Mouse (Mus musculus) adrenal gland, adult 18-20 months (tissue): ENCODE results near the gene Stil. TPM values are rescaled to one million over a fixed set of nuclear protein-coding genes. Genes with fewer than 3 reads are reported as not detected.
A peak's percentile ranks its signal among the peaks of the same experiment; 100 is the strongest.

Experiments used
- DNase-seq, 2 experiments: peaks; one replicate each; pipeline ENCODE4 v3.0.0; 2021 to 2022; ENCODE audit warnings: low spot score in 2 of 2
- total RNA-seq, 2 experiments: library from RNA; stranded (reverse); gene quantifications; 1 replicate in 1 of 2; 2 replicates in 1 of 2; pipeline ENCODE4 v1.2.3; 2021

The Stil gene
- total RNA-seq, 2 experiments from 2014 or later: 0.30 to 0.38 TPM

- DNase-seq: no peak
Observed at GRCm38 (mm10) chr4:115078892-115079820, 79.2 kb downstream of the Stil start.

- no peak for DNase-seq
Observed at GRCm38 (mm10) chr4:115079821-115080349, 79.9 kb downstream of the Stil start.

- DNase-seq: no peak
Observed at GRCm38 (mm10) chr4:115083031-115083430, 83.1 kb downstream of the Stil start.

- DNase-seq: peak; percentile 53 to 61
Observed at GRCm38 (mm10) chr4:115085522-115086095, 85.7 kb downstream of the Stil start.

- no peak for DNase-seq
Observed at GRCm38 (mm10) chr4:115086257-115086656, 86.3 kb downstream of the Stil start.

GRCm38 (mm10) chr4:115086763-115087415 lies 86.9 kb downstream of the Stil start:
- DNase-seq: no peak

GRCm38 (mm10) chr4:115088611-115089338 lies 88.8 kb downstream of the Stil start, which contains the start of gene Pdzk1ip1:
TSS of gene Pdzk1ip1 (plus strand) at chr4:115088708.
- DNase-seq: no peak

GRCm38 (mm10) chr4:115090592-115090991 lies 90.6 kb downstream of the Stil start:
- DNase-seq: no peak

GRCm38 (mm10) chr4:115091806-115092205 lies 91.8 kb downstream of the Stil start:
- no peak for DNase-seq

Other genes with a start within 250 kb of the Stil start
- not detected for gene Gm12830, start 178.4 kb upstream of the Stil start, total RNA-seq
- 1 to 10 TPM; 2.3 to 3.0 TPM for gene Foxd2, start 91.3 kb upstream of the Stil start, total RNA-seq
- not detected for gene Foxe3, start 74.1 kb upstream of the Stil start, total RNA-seq
- 100 to 1,000 TPM; 110 to 127 TPM for gene Cmpk1, start 12.9 kb upstream of the Stil start, total RNA-seq
- 1 to 10 TPM; 2.5 TPM for gene Tal1, start 56.3 kb downstream of the Stil start, total RNA-seq
- gene Pdzk1ip1, start 88.5 kb downstream of the Stil start, total RNA-seq: 1 to 10 TPM in 1 of 2 experiments, under 1 TPM in 1; 0.99 to 1.0 TPM
- gene Cyp4x1, start 134.1 kb downstream of the Stil start, total RNA-seq: not detected
- gene Cyp4a29, start 241.9 kb downstream of the Stil start, total RNA-seq: not detected